Mouse (Mus musculus) fat pad, adult 2 months (tissue): ENCODE results near the gene Ptchd4.
A peak's percentile ranks its signal among the peaks of the same experiment; 100 is the strongest.

ENCODE experiments used
- DNase-seq: peaks from one replicate; pipeline ENCODE4 v3.0.0-alpha.2; 2011; ENCODE audit warnings: low read depth, low spot score; ENCODE audit errors: extremely low read depth

The Ptchd4 gene

DNA sequence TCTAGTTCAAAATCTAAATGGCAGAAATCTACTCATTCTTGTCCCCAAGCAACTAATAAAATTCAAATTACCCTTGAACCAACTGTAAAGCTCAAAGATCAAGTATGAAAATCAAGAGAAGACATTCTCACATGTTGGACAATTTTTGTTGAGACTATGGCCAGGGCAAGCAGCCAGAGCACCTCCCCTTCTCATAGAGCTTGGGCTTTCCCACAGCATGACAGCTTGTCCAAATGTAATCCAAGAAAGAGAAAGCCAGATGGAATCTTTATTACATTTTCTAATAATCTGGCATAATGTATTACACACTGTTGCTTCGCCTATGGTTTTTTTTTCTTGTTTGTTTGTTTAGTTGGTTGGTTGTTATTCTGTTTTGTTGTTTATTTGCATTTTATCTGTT lies 102.7 kb downstream of the Ptchd4 start:
- no peak for DNase-seq

DNA sequence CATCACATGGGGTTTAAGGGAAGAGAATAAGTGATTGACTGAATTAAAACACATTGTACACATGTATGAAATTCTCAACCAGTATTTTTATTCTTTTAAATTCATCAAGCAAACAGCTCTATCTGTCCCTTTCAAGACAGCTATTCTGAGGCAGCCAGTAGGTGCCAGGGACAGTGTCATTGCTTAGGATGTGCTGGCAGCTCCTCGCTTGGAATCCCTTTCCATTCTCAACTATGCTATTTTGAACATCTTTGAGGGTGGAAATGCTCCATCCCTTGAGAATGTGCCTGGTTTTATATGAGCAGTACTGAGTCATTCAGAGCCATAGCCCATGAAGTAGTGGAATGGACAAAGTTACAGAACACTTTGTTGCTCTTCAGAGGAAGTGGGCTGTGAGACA lies 112.2 kb downstream of the Ptchd4 start:
- DNase-seq = no peak

DNA sequence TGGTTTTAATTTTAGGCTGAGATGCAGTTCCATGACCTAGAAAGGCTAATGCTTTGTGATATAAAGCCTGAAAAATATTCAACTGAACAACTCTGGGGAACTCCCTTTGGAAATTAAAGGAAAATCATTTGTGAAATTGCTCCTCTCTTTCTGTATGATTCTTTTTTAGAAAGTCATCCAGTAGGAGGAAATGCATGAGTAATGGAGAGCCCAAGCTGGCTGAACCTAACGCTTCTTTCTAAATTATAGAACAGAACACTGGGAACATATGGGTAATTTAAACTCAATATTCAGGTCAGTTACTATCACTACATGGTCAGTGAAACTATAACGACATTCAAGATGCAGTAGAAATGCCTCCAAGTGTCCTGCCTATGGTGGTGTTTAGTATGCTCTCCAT lies 114.6 kb downstream of the Ptchd4 start:
- DNase-seq = no peak

DNA sequence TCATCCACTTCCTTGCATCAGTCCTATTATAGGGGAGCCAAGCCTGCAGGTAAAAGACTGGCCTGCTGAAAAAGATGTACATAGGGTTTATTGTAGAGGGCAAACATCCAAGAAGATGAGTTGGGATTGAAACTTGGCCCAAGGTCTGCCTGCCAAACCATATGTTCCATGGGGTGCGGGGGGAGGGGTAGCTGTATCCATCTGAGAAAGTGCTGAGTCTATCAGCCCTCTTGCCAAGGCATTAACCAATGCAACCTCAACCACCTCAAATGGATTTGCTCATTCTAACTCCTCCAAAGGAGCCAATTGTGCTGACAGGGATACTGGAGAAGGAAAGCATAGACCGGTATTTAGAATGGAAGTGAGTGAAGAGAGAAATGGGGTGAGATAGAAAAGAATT lies 136.5 kb downstream of the Ptchd4 start:
- DNase-seq = no peak

DNA sequence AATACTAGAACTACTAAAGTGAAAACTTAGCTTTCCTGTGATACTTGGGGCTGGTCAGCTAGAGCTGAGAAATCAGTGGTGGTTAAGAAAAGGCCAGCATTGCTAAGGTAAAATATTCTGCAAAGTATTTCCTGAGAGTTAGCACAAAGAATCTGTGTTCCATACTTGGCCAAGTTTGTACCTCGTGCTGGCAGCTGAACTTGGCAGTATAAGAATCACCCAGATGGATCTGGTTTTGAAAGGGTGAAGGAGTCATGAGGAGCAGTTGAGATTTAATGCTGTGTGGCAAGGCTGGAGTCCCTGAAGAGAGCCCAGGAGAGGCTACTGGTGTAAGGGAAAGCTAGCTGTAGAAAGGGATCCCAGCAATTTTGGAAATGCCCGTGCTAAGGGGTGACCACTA lies 140.7 kb downstream of the Ptchd4 start:
- DNase-seq = no peak

DNA sequence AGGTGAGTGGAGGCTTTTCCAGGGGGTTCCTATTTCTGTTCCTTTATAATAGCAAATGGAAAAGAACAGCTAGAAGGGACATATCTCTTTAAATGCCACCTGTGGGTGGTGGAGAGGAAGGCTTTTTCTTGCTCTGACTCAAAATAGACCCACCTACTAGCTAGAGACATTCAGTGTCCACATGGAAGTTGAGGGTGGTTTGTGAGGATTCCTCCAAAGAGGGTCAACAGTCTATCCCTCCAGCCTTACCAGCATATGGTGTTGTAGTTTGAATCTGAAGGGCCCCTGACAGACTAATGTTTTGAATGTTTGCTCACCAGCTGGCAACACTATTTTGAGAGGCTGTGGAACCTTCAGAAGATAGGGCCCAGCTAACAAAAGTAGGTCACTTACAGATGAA lies 147.0 kb downstream of the Ptchd4 start:
- DNase-seq = no peak

DNA sequence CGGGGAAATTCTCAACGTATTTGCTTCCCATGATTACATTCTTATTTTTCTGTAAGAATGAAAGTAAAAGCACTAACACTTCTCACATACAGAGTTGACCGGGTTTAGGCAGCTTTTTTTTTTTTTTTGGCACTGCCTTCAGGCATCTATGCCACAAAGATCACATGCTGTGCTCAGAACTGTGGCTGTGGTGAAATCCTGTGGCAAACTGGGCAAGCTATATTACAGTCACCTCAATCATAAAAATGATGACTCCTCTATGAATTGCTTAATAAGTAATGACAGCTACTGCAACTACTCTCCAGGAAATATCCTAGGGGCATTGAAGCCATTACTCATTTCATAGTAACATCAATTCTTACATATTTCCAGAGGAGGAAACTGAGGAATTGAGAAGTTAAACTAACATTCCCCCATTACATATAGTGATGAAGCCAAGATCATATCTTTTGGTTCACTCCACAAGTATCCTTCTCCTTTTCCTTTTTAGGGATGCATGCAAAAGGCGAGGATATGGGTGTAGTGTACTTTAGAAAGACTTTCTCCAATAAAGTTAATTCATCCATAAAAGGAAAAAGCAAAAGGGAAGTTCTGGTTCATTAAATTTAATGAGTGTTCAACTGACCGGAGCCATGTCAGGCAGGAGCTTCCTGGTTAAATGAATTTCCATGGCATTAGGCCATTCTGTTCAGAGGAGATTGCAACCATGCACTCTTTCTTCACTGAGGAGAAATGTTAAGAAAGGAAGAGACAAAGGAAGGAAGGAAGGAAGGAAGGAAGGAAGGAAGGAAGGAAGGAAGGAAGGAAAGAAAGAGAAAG lies 164.6 kb downstream of the Ptchd4 start:
- DNase-seq = peak; percentile 74

DNA sequence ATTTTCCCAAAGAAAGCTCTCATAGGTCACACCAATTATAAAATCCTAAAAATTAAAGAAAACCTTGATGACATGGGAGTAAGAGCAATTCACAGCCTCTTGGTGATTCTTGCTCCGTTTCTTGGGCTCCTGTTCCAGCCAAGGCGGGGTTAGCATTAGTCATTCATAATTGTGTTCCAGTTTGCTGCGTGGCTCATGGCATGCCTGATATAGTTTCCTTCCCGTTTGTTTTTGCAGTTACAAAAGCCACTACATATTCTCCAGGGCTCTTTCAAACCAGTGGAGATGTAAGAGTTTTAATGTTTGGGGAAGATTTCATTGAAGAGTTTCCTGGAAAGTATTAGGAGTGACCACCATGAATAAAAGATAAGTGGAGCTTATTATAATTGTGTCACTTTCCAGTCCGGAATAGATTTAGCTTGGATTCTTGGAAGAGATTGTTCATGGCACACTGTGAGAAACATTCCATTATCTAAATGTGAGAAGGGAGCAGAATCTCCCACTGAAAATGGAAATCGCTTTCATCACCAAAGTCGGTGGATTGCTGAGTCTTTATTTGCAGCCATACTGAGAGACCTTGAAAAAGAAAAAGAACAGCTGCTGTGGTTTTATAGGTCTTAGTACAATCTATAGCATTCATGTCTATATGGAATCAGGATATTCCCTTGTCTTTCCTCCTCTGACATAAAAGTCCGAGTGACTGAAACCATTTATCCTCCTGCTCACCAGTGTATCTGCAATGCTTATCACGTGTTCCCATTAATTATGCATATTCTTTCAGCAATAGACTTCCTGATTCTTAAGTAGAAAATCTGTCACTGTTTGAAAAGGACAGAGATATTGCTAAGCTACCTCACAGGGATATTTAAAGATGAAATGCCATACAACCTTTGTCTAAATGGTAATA lies 193.9 kb downstream of the Ptchd4 start:
- no peak for DNase-seq

DNA sequence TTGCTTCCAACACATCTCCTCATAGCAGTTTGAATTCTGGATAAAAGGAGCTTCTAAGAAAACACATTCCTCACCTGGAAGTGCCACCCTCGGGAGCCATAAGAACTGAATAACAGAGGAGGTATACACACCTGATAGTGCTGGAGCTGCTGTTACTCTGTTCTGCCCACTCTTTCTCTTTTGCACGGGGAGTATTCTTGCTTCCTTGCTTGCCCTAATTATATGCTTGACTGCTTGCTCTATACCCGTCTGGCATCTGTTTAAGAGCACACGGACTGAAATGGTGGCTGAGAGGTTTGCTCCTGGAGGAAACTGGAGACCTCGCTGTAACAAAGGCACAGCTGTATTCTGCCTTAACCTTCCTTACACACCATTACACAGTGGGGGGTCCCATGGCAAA lies 214.4 kb downstream of the Ptchd4 start:
- no peak for DNase-seq

DNA sequence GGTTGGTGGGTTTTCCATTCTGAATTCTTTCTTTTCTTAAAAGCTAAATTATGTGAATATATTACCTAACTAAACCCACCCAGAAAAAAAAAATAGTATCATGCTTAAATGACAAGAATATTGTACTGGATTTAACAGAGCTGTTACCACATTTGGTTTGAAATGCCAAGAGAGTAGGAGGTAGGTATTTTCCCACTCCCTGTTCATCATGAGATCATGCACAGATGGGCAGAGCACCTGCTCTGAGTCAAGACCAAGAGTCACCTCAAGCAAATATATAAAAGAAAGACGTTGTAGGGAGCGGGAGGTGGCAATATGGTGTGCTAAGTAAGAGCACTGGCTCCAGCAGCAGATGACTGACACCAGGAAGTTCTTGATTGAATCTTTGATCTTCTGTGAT lies 233.8 kb downstream of the Ptchd4 start:
- DNase-seq = no peak
